Mouse (Mus musculus): ENCODE results near the gene Ccno.
"Not testable (repeated sequence)": the region's sequence is repeated elsewhere in the genome, so short reads cannot be mapped to it uniquely, and the experiment has no call there.

Gene Ccno

DNA sequence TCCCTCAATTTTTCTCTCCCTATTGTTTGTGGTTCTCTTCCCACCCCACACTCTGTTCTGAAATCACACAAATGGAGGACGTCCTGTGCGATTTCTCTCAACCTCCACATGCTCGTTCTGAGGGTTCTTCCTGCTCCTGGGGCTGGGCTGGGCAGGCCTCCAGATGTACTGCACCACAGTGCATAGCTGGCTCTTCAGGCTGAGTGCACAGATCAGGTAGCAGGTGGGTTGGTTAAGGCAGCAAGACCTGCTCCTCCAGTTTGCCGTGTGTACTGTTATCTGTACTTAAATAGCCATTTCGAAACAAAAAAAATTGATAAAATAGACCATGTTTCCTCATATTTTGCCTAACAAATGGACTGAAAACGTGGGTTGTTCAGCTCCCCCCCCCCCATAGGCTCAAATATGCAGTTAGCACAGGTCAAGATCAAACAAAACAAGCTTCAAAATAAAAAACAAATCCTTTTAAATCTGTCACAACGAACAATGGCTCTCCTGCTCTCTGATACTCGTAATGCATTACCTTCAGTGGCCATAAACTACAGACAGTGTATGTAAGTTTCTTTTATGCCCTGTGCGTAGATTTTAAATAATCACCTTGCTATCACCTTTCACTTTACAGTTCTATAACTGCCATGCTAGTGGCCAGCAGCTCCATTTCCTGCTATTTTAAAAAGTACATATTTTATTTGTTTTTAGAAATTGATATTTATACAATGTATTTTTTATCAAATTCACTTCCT, 13.1 kb downstream of the Ccno start:
- no peak for DNase-seq (ENCODE audit: low read depth, low spot score)

DNA sequence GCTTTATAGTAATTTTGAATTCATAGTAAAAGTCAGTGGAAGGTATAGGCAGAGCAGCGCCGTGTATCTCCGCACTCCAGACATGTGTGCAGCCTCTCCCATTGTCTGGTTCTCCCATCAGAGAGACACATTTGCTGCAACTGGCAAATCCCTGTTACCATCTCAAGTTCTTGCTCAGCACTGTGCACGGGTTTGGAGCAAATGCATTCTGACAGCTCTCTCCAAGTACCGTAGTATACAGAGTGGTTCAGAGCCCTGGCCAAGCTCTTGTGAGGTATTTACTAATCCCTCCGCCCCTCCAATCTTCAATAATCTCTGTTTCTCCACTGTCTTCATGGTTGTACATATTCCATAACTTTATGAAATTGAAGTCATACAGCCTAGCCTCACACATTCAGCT, 25.1 kb downstream of the Ccno start:
- no peak for DNase-seq (ENCODE audit: low read depth, low spot score)

GRCm38 (mm10) chr13:113013174-113013953, 25.8 kb downstream of the Ccno start:
- DNase-seq (ENCODE audit: low read depth, low spot score) = not testable (repeated sequence)

DNA sequence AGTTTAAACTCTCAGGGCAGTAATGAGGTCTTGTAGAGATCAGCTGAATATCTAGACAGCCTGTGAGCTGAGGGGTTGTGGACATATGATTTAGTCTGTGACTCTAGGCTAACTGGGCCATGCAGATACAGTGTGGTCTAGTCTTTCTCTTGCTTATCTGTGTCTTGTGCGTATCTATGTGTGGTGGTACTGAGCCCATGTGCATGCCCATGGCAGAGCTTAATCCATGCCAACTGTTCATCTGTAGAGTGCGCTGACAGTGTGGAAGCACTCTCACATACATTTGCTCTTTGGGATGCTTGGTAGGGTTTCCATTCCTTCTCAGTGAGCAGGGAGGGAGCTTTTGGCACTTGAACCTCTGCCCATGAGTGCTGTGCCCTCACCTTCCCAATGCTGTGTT, 33.9 kb downstream of the Ccno start:
- DNase-seq (ENCODE audit: low read depth, low spot score) = no peak

DNA sequence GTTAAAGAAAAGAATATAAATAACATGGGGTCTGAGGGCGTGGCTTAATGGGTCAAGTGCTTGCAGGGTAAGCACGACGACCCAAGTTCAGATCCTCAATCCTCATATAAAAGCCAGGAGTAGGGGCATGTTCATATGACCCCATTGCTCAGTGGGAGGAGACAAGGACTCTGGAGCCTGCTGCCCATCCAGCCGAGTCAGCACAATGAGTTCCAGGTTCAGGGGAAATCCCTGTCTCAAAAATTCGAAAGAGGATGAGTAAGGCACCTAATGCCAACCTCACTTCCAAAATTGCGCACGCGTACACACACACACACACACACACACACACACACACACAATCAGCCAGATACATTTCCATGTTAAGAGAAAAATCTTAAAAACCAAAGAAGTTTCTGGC, 34.9 kb downstream of the Ccno start:
- no peak for DNase-seq (ENCODE audit: low read depth, low spot score)

DNA sequence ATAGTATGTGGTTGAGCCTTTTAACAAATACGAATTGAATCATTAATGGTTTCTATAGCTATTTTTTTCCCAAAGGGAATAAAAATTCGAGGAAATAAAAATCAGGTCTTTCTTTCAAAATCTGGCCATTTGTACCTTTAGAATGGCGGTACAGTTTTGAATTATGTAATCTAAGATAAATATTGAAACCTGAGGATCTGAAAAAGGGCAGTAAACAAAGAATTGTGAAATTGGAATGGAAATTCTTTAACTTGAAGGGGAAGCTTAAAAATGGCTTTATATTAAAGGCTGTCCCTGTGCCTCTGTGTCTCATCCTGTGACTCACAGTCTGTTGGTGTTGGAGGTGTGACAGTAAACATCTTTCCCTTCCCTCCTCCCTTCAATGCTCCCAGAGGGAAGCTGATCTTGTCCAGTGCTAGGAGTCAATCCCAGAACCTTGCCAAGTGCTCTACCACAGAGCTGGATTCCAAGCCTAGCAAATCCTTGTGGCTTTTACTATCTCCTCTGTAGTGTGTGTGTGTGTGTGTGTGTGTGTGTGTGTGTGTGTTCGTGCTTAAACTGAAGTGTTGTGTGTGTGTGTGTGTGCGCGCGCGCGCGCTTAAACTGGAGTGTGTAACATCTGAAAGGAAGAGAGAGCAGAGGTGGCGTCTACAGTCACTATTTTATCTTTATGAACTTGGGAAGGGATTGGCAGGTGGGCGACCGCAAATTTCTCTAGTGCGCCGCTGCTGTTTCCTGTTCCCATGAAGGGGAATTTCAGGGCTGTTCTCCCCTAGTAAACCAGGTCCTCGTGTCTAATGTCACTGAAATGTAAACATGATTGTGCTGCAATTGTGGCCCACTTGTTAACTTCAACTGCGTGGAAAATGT, 35.9 kb downstream of the Ccno start:
- DNase-seq (ENCODE audit: low read depth, low spot score) = no peak

DNA sequence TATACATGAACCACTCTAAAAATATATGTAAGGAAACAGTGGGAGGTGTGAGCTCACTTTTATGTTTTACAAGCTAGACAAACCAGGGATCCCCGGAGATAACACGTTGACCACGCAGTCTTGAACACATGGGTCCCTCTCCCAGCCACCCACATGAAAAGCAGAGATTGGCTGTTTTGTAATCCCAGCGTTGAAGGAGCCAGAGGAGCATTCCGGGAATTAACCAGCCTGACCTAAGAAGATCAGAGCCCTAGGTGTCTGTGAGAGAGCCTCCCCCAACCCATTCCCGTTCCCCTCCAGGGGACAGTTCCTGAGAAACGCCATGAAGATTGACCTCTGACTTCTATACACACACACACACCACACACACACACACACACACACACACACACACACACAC, 43.7 kb downstream of the Ccno start:
- DNase-seq (ENCODE audit: low read depth, low spot score) = no peak

DNA sequence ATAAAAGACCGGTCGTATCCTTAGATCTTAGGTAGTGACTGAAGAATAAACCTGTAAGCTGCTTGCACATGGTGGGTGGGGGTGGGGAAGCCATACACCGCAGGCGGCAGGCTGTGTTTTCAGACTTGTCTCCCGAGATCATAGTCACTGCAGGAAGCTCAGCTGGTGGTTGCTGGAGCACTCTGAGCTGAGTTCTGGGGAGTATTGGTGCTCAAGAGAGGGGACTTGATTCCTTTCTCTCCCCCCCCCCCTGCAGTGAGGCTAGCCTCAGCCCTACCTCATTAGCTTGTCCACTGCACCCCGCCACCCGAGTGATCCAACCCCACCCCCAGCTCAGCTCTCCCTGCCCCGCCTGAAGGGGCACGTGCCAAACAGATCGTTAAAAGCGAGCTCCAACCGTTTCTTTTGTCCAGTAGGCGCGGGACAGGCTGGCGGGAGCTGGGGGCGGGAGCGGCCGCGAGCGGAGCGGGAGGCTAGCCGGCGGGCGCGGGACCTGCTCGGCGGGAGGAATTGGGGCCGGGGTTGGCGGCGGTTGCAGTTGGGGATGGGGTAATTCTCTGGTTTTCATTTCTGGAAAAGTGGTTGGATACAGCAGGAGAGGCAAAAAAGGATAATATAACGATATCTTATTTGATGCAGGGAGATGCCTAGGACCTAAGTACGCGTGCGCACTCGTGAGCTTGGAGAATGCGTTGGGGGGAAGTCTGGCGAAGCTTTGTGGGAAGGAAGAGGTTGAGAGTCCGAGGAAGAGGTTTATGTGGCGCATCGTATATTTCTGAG, 44.4 kb downstream of the Ccno start:
- DNase-seq (ENCODE audit: low read depth, low spot score) = peak; percentile 72

DNA sequence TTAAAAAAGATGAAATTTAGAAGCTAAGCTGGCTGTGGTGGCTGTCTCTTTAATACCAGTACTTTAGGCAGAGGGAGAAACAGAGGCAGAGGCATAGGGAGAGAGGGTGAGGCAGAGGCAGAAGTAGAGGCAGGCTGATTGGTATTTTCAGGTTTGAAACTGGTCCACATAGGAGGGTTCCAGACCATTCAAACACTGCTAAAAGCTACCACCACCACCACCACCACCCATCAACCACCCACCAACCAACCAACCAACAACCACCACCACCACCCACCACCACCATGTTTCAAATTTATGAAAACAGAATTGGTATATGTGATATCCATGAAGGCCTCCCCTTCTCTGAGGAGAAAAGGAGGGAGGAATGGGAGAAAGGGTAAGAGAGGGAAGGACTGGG, 45.2 kb downstream of the Ccno start:
- no peak for DNase-seq (ENCODE audit: low read depth, low spot score)

DNA sequence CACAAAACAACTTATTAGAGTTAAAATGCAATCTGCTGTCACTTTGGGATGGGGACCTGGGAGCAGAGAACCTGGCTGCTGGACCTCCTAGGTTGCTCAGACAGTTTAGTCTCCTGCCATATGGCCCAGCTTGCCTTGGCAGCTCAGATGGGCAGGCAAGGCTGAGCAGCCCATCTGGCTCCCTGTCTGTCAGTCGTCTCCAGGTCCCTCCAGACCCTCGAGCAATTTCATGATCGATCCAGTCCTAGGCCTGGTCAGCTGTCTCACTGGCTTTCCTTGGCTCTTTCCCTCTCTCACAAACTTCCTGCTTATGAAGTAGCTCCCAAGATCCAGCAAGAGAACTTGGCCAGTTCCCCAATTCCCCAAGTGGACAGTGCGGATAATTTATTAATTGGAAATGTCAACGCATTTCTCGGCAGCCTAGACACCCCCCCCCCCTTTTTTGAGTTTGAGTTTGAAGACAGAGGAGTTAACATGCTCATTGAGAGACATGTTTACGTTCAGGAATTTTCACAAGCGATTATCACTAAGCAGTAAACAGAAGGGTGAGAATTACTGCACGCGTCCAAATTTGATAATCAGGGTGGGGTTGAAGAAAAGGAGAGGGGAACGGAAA, 46.8 kb downstream of the Ccno start:
- DNase-seq (ENCODE audit: low read depth, low spot score) = no peak

- DNase-seq (ENCODE audit: low read depth, low spot score) = no peak
Measured at GRCm38 (mm10) chr13:113034950-113035421, 47.4 kb downstream of the Ccno start, which contains the start of gene Cdc20b. TSS of gene Cdc20b (plus strand) at chr13:113035111.

DNA sequence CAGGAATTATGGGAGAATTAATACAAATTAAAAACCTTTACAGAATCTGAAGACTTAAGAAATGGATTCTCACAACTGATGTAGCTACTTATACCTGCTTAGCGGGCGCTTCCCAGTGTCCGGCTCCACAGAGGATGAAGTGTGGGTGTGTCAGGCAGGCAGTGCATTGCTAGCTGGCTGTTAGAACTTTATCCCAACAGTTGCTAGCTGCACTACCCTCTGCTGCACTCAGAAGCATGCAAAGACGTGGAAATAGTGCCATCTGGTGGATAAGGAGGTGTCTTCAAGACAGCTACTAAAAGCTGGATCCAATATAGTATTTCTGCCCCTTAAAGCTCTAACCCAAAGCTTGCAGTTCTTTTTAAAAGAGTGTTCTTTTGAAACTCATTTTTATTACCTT, 48.2 kb downstream of the Ccno start:
- DNase-seq (ENCODE audit: low read depth, low spot score) = peak; percentile 93

All from forelimb bud, embryonic 11.5 days (tissue).